Mouse (Mus musculus) embryonic fibroblast, embryonic 13.5 days (primary cell): ENCODE results near the gene Pspn.

ENCODE experiments used
- CTCF ChIP-seq: IDR thresholded peaks from 2 replicates; pipeline ENCODE4 v1.5.1; 2011; ENCODE audit warnings: mild to moderate bottlenecking, control low read depth, low read length, moderate library complexity, borderline replicate concordance; ENCODE audit not compliant: insufficient read depth
- POLR2A ChIP-seq: IDR thresholded peaks from 2 replicates; pipeline ENCODE4 v1.6.1; 2011; ENCODE audit warnings: low read depth, mild to moderate bottlenecking, control low read depth, low read length, moderate library complexity

- TF ChIP-seq CTCF (no peak), POLR2A (no peak)
Observed at GRCm38 (mm10) chr17:56996506-56996905, 3.3 kb downstream of the Pspn start.
